Mouse (Mus musculus): ENCODE measurements around the gene Baz1b.

GRCm38 (mm10) chr5:135256166-135256565, 69.1 kb downstream of the Baz1b start:
- TF ChIP-seq POLR2A (IDR thresholded peaks at IDR 0.05; ENCODE audit: insufficient read depth, low read length) (no peak), CTCF (IDR thresholded peaks at IDR 0.05; ENCODE audit: low read depth, low read length) (no peak)
